Mouse (Mus musculus) adrenal gland, postnatal 36 days (tissue): ENCODE measurements around the gene Akr1b8. TPM values are rescaled to one million over a fixed set of nuclear protein-coding genes. Genes with fewer than 3 reads are reported as not detected.
"Not testable (repeated sequence)": the region's sequence is repeated elsewhere in the genome, so short reads cannot be mapped to it uniquely, and the experiment has no call there.

ENCODE experiments used
- DNase-seq, 2 experiments: peaks; one replicate each; pipeline ENCODE4 v3.0.0; 2021; ENCODE audit warnings: mixed read lengths in 1 of 2
- long read RNA-seq, 2 experiments: library from polyadenylated mRNA; stranded (forward); transcript quantifications; one replicate each; pipeline ENCODE4 v2.0.0; 2021; ENCODE audit warnings: borderline sequencing depth in 2 of 2
- total RNA-seq, 2 experiments: library from RNA; stranded (reverse); gene quantifications; 2 replicates each; pipeline ENCODE4 v1.2.3; 2021

The Akr1b8 gene
- 100 to 1,000 TPM; 233 to 373 TPM for total RNA-seq
- long read RNA-seq, experiment 1, transcript Akr1b8-201 (10 exons, 1,358 nt), result major isoform, 373 of 491 reads
- long read RNA-seq, experiment 1, partial matches to known transcripts, result 112 of 491 reads
- long read RNA-seq, experiment 1, other reads (novel, unspliced or antisense), result 6 of 491 reads
- long read RNA-seq, experiment 2, transcript Akr1b8-201 (10 exons, 1,358 nt), result major isoform, 140 of 150 reads
- long read RNA-seq, experiment 2, partial matches to known transcripts, result 10 of 150 reads
- long read RNA-seq, experiment 2, other reads (novel, unspliced or antisense), result 0 of 150 reads

DNA sequence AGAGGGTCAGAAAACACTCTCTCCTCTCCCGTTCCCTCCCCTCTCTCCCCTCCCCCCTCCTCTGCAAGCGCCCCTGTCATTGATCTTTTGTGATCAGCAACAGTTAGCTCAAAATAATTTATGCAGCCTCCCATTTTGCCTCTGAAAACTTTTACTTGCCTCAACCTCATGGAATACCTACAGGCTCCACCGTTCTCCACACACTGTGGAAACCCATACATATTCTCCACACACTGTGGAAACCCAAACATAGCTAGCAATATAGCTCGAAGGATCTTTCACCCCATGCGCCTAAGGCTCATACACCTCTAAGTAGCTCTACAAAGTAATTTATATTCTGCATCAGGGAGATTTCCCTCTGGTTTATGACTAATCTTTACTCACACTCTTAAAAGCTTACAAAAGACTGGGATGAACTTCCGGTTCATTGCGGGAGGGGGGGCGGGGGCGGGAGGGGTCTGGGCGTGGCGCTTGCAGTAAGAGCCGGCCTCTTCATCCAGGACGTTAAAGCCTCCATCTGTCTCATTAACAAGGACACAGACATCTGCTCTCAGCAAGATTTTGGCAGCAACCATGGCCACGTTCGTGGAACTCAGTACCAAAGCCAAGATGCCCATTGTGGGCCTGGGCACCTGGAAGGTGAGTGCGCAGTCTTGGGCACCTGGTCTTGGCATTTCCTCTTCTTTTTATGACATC lies at the start of gene Akr1b8:
Gene Akr1b8, plus strand, starts transcription at position 462 of the 696 bp plus-strand sequence.
- DNase-seq, result peak; percentile 43 to 50

DNA sequence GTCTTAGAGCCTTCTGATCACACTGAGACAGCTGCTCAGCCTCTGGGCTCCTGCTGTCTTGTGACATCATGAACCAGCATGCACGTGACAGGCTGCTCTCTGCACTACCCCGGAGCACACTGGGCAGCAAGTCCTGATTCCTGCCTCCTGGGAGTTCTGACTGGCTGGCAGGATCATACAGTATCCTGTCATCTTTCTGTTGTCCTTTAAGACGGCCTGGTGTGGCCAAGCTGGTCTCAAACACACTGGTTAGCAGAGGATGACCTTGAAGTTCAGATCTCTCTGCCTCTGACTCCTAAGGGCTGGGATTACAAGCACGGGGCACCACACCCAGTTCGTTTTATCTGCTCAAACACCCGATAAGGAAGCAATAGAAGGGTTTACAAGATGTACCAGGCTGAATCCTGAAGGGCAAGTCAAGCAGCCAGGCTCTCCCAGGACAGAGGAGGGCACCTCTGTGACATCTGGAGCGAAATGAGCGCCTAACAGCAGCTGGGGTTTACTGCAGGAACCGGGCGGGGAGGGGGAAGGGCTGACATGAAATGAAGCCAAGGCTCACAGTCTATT lies 49.2 kb upstream of the Akr1b8 start:
- DNase-seq, result peak; percentile 54 to 76

GRCm38 (mm10) chr6:34306797-34307196 lies 47.1 kb upstream of the Akr1b8 start:
- DNase-seq, result no peak

GRCm38 (mm10) chr6:34309526-34309925 lies 44.4 kb upstream of the Akr1b8 start:
- DNase-seq, result no peak

- peak; percentile 47 to 57 for DNase-seq
Observed at GRCm38 (mm10) chr6:34310023-34310595, 43.8 kb upstream of the Akr1b8 start.

DNA sequence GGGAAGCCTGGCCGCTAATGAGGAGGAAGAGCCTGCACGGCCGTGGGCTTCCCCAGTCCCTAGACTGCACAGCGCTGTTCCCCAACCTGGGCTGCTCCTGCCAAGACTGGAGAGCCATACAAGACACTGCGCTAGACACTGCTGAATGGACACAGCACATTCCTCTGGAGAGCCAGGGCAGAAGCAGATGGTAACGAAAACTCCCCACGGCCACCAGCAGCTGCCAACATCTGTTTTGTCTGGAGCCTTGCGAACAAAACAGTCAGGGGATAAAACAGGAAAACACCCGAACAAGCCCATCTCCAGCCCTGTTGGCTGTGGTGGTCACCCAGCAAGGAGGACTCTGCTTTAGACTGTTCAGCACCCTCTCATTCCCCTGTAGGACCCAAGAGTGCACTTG lies 40.5 kb upstream of the Akr1b8 start:
- DNase-seq, result no peak

- no peak for DNase-seq
Observed at GRCm38 (mm10) chr6:34313921-34314320, 40.0 kb upstream of the Akr1b8 start.

DNA sequence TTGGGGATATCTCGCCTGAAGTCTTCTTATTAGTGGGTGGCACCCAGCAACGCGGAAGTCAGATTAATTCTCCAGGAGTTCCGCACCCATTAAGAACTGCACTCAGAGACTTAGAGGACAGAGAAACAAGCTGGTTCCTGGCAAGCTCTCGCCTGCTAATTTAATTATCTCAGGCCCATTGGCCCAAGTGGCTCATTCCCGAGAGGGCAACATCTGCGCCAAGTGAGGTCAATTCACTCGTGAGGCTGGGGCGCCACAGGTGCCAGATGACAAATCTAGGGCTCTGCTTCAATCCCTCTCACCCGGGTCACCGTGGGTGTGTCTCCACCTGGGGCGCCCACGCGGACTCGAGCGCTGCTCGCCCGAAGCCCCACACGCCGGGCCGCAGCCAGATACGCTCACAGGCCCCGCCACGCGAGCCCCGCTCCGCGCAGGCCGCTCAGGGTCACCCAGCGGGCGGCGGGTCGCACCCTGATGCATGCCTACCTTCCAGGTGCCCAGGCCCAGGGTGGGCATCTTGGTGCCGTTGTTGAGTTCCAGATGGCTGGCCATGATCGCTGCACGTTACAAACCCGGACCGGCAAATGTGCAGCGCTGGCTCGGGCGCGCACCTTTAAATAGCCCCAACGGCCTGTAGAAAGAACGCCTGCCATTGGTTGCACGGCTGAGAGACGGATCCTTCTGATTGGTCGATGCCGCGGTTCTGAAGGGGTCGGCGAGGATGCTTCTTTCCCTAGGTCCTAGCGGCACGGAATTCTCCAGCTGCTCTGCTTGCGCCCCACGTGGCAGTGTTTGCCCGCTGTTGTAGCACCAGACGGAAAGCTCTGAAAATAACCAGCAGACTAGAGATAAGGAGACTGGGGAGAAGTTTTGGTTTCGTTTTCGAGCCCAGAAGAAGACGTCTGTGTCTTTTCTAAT lies 36.8 kb upstream of the Akr1b8 start, which contains the start of gene Akr1b3:
Gene Akr1b3, minus strand, starts transcription at position 625 of the 918 bp plus-strand sequence.
- peak; percentile 92 to 93 for DNase-seq

DNA sequence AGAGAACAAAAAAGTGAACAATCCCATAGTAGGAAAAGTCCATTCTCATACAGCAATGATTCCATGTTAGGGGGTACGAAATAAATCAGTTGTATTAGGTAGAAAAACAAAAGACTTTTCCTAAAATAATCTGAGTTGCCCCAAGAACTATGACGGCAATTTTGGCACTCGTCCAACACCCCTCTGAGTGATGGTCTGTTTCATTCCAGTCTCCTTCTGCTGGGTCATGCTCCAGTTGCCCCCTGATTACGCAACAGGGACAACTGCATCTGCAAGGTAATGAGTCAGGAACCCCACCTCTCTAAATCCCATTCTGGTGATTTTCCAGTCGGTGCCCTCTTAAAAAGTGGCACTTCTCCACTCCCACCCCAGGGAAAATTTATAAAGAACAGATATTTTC lies 35.7 kb upstream of the Akr1b8 start:
- peak; percentile 68 to 72 for DNase-seq

DNA sequence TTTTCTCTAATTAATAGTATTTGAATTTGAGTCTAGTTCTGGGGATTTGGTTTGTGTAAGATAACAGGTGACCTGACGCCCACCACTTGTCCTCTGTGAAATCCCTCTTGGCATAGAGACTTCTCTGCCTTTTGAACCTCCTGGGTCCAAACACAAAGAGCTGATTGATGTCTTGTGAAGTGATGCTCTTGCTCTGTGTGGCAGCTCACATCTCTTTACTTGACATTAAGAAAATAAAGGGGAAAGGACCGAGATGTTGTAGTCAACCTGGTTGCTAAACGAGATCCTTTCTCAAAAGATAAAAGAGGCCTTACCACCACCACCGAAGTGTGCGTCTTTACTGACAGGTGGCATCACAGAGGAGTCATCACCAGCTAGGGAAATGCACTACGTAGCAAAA lies 35.3 kb upstream of the Akr1b8 start:
- no peak for DNase-seq

DNA sequence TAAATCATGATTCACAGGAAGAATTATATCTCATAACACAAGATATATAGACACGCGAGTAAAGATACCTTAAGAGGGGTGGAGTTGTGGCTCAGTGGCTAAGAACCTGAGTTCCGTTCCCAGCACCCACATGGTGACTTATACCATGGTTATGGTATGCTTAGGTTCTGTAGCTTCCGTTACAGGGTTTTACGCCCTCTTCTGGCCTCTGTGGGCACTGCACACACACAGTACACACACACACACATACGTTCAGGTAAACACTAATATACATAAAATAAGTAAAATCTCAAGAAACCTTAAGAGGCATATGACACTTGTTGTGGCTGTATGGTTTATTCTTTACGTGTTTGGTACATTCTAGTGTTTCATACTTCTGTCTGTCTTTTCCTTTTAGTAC lies 31.8 kb upstream of the Akr1b8 start:
- no peak for DNase-seq

DNA sequence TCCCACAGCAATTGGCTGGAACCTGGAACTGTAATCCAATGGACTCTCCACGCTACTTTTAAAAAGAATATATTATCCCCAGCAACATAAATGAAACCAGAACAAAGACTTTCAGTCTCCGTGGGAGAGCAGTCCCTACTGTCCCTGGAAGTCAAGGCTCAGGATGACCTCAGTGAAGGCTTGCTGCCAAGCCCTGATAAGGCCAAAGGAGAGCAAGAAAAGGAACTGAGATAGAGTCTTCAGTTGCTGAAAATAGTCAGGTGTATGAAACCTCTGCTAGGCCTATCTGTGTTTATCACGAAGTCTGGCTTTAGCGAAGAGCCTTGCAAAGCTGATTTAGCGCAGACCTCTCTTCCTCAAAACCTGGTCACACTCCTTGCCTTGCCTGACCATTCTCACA lies 22.5 kb upstream of the Akr1b8 start:
- peak; percentile 74 to 81 for DNase-seq

DNA sequence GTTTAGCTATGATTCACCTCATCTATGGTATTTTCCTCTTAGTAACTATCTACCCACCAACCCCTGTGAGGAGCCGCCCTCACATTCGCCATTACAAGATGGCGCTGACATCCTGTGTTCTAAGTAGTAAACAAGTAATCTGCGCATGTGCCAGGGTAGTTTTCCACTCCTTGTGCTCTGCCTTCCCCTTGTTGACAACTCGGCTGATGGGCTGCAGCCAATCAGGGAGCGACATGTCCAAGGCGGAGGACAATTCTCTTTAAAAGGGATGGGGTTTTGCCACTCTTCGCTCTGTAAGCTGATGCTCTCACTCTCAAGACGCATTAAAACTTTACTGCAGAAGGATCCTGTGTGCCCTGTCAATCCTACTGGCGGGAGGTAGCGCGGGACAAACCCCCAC lies 22.1 kb upstream of the Akr1b8 start:
- DNase-seq, result not testable (repeated sequence)

DNA sequence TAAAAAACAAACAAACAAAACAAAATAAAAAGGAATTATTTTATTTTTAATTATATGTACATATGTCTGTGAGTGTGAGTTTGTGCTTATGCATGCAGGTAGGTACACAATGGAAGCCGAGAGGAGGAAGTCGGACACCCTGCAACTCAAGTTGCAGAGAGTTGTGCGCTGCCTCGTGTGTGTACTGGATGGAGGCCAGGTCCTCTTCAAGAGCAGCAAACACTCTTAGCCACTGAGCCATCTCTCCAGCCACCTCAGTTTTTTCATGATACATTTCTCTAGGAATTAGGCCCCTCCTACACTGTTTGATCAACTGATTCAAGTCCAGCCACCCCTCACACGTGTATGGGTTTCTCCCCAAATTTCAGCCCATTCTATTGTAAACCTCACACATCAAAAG lies 19.2 kb upstream of the Akr1b8 start:
- no peak for DNase-seq

- no peak for DNase-seq
Observed at GRCm38 (mm10) chr6:34337799-34338198, 16.1 kb upstream of the Akr1b8 start.

GRCm38 (mm10) chr6:34341991-34342390 lies 11.9 kb upstream of the Akr1b8 start:
- DNase-seq, result no peak

- DNase-seq, result no peak
Observed at GRCm38 (mm10) chr6:34342476-34342875, 11.4 kb upstream of the Akr1b8 start.

DNA sequence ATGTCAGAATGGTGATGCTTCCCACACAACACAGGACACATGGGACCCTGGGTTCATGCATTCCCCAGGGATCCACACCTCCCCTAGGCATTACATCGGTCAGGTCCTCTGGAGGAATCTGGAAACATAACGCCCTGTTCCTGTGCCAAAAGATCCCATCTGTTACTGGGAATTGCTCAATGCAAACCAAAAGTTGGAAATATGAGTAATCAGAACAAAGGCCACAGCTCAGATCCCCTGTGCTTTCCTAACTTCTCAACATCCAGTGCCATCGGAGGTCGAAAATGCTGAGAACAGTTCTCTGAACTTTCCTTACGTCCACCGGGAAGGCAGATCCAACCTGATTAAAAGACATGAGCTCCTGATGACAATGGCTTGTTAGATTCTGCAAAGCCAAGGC lies 10.5 kb upstream of the Akr1b8 start:
- DNase-seq, result peak in 1 of 2 experiments; percentile 46

DNA sequence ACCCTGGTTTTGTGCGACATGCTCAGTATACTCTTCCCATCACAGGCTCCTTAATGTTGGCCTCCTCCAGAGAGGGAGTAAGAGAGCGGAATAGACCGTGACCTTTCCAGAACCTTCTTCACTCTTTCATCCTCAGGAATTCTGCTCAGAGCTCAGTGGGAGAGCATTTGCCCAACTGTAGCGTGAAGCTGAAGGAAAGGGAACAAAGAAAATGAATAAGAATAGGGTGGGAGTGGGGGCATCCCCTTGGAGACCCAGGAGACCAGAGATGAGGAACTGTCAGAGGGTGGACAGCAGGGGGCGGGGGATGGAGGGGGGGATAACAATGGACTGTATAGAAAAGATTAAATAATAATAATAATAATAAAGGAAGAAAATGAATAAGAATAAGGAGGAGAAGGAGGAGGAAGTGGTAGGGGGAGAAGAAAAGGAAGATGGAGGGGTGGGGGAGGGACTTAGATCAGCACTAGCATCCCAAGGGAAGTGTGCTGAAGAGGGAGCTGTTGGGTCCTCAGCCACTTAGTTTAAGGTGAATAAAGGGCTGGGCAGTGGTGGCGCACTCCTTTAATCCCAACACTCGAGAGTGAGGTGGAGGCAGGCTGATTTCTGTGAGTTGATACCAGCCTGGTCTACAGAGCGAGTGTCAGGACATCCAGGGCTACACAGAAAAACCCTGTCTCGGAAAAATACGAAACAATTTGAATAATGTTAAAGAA lies 9.6 kb upstream of the Akr1b8 start:
- no peak for DNase-seq

- no peak for DNase-seq
Observed at GRCm38 (mm10) chr6:34344935-34345334, 9.0 kb upstream of the Akr1b8 start.
